Mouse (Mus musculus): ENCODE measurements around the gene Scmh1. TPM values are rescaled to one million over a fixed set of nuclear protein-coding genes. Genes with fewer than 3 reads are reported as not detected.

The Scmh1 gene
- total RNA-seq (2023), result 17.5 and 25.4 TPM in 2 replicates

DNA sequence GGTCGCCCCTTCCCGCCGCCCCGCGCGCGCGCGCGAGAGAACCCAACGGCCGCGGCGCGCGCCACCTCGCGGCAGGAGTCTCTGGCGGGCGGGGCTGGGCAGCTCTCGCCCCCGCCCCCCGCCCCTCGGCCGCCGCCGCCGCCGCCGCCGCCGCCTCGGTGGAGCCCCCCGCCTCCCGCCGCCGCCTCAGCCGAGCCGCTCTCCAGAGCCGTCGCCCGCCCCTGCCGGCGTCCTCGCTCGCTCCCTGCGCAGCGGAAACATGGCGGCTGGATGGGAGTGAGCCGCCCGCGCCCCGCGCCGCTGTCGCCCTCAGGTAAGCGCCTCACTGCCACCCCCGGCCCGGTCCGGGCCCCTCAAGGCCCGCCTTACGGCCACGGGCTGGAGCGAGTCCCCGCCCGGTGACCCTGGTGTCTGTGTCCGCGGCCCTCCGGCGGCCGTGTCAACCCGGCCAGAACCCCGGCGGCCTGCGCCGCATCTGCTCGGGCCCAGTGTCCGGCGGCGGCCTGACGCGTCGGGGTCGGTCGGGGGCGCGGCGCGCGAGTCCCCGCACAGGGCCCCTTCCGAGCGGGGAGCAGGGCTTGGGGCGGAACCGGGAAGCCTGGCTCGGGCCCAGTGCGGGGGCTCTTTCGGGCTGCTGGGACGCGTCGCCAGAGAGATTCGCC is at the start of gene Scmh1:
Gene Scmh1, plus strand, starts transcription at position 138 of the 662 bp plus-strand sequence.

GRCm38 (mm10) chr4:120531986-120532385 is 126.9 kb downstream of the Scmh1 start, which contains the start of gene Slfnl1:
TSS of gene Slfnl1 (plus strand) at chr4:120532231.

GRCm38 (mm10) chr4:120569486-120570437 is 164.7 kb downstream of the Scmh1 start, which contains the start of gene Ctps:
TSS of gene Ctps (minus strand) at chr4:120570276.

Other genes starting within 250 kb of the Scmh1 start
- not detected in 2 replicates for gene Edn2, start 244.1 kb upstream of the Scmh1 start, total RNA-seq (2023)
- gene Foxo6, start 117.9 kb upstream of the Scmh1 start, total RNA-seq (2023), result 0.28 and 0.34 TPM in 2 replicates
- gene Slfnl1, start 127.0 kb downstream of the Scmh1 start, total RNA-seq (2023), result not detected in 2 replicates
- gene Ctps, start 165.0 kb downstream of the Scmh1 start, total RNA-seq (2023), result 5.9 and 6.4 TPM in 2 replicates
- gene Gm8439, start 183.5 kb downstream of the Scmh1 start, total RNA-seq (2023), result 1.8 and 1.9 TPM in 2 replicates